Mouse (Mus musculus): Measurements from ENCODE around the gene 4930426L09Rik.

The 4930426L09Rik gene

GRCm38 (mm10) chr2:18969066-18969681 lies 29.0 kb upstream of the 4930426L09Rik start:
- no peak for ATAC-seq (ENCODE audit: insufficient number of reproducible peaks, low FRiP score, low TSS enrichment)

GRCm38 (mm10) chr2:18970461-18970860 lies 27.7 kb upstream of the 4930426L09Rik start:
- no peak for ATAC-seq (ENCODE audit: insufficient number of reproducible peaks, low FRiP score, low TSS enrichment)

- no peak for ATAC-seq (ENCODE audit: insufficient number of reproducible peaks, low FRiP score, low TSS enrichment)
Observed at GRCm38 (mm10) chr2:18971564-18971963, 26.6 kb upstream of the 4930426L09Rik start.

- ATAC-seq (ENCODE audit: insufficient number of reproducible peaks, low FRiP score, low TSS enrichment) = no peak
Observed at GRCm38 (mm10) chr2:18974882-18975645, 23.1 kb upstream of the 4930426L09Rik start.

- ATAC-seq (ENCODE audit: insufficient number of reproducible peaks, low FRiP score, low TSS enrichment) = no peak
Observed at GRCm38 (mm10) chr2:18976175-18976574, 22.0 kb upstream of the 4930426L09Rik start.

GRCm38 (mm10) chr2:18977201-18977805 lies 20.8 kb upstream of the 4930426L09Rik start:
- no peak for ATAC-seq (ENCODE audit: insufficient number of reproducible peaks, low FRiP score, low TSS enrichment)

- ATAC-seq (ENCODE audit: insufficient number of reproducible peaks, low FRiP score, low TSS enrichment) = no peak
Observed at GRCm38 (mm10) chr2:18979046-18979445, 19.1 kb upstream of the 4930426L09Rik start.

- ATAC-seq (ENCODE audit: insufficient number of reproducible peaks, low FRiP score, low TSS enrichment) = no peak
Observed at GRCm38 (mm10) chr2:18979675-18980074, 18.5 kb upstream of the 4930426L09Rik start.

GRCm38 (mm10) chr2:18982581-18982980 lies 15.6 kb upstream of the 4930426L09Rik start:
- no peak for ATAC-seq (ENCODE audit: insufficient number of reproducible peaks, low FRiP score, low TSS enrichment)

GRCm38 (mm10) chr2:18983546-18983945 lies 14.6 kb upstream of the 4930426L09Rik start:
- no peak for ATAC-seq (ENCODE audit: insufficient number of reproducible peaks, low FRiP score, low TSS enrichment)

- ATAC-seq (ENCODE audit: insufficient number of reproducible peaks, low FRiP score, low TSS enrichment) = no peak
Observed at GRCm38 (mm10) chr2:18984095-18984847, 13.9 kb upstream of the 4930426L09Rik start.

GRCm38 (mm10) chr2:18985506-18985905 lies 12.6 kb upstream of the 4930426L09Rik start:
- no peak for ATAC-seq (ENCODE audit: insufficient number of reproducible peaks, low FRiP score, low TSS enrichment)

GRCm38 (mm10) chr2:18988885-18989284 lies 9.3 kb upstream of the 4930426L09Rik start:
- no peak for ATAC-seq (ENCODE audit: insufficient number of reproducible peaks, low FRiP score, low TSS enrichment)

- ATAC-seq (ENCODE audit: insufficient number of reproducible peaks, low FRiP score, low TSS enrichment) = no peak
Observed at GRCm38 (mm10) chr2:18992512-18993510, 5.3 kb upstream of the 4930426L09Rik start.

- no peak for ATAC-seq (ENCODE audit: insufficient number of reproducible peaks, low FRiP score, low TSS enrichment)
Observed at GRCm38 (mm10) chr2:18996451-18997211, 1.5 kb upstream of the 4930426L09Rik start.

GRCm38 (mm10) chr2:18997387-18997971 lies 664 bp upstream of the 4930426L09Rik start:
- peak; percentile 68 for ATAC-seq (ENCODE audit: insufficient number of reproducible peaks, low FRiP score, low TSS enrichment)

- no peak for ATAC-seq (ENCODE audit: insufficient number of reproducible peaks, low FRiP score, low TSS enrichment)
Observed at GRCm38 (mm10) chr2:18999395-18999794, 1.3 kb downstream of the 4930426L09Rik start.

- no peak for ATAC-seq (ENCODE audit: insufficient number of reproducible peaks, low FRiP score, low TSS enrichment)
Observed at GRCm38 (mm10) chr2:19004801-19005200, 6.7 kb downstream of the 4930426L09Rik start.
